Mouse (Mus musculus) C2C12 (cell line): ENCODE data around the gene Chrna7. TPM values are rescaled to one million over a fixed set of nuclear protein-coding genes. Genes with fewer than 3 reads are reported as not detected.

Experiments used
- H3K27me3 ChIP-seq: one replicate; pipeline ENCODE4 v1.6.1; 2011; ENCODE audit not compliant: control insufficient read depth, insufficient read depth, insufficient read length
- H3K36me3 ChIP-seq: one replicate; pipeline ENCODE4 v1.6.1; 2011; ENCODE audit not compliant: control insufficient read depth, insufficient read depth
- H3K4me3 ChIP-seq: one replicate; pipeline ENCODE4 v1.5.1; 2011; ENCODE audit warnings: mild to moderate bottlenecking, control low read depth; ENCODE audit not compliant: poor library complexity, insufficient read depth, severe bottlenecking
- H3K79me2 ChIP-seq: one replicate; pipeline ENCODE4 v1.6.1; 2011; ENCODE audit not compliant: control insufficient read depth, insufficient read depth
- H3K79me3 ChIP-seq: one replicate; pipeline ENCODE4 v1.6.1; 2011; ENCODE audit warnings: low read depth, control low read depth
- H3ac ChIP-seq: one replicate; pipeline ENCODE3; 2011; ENCODE audit warnings: low read depth; ENCODE audit not compliant: control insufficient read depth, insufficient read length
- CEBPB ChIP-seq: IDR thresholded peaks from one replicate; pipeline ENCODE4 v1.6.1; 2011; ENCODE audit warnings: low read depth, mild to moderate bottlenecking, control low read depth, moderate library complexity
- CTCF ChIP-seq: IDR thresholded peaks from one replicate; pipeline ENCODE4 v1.5.1; 2011; ENCODE audit not compliant: control insufficient read depth, insufficient read depth, insufficient read length
- FOSL1 ChIP-seq: IDR thresholded peaks from one replicate; pipeline ENCODE4 v1.8.0; 2011; ENCODE audit warnings: mild to moderate bottlenecking, low read length; ENCODE audit not compliant: poor library complexity, insufficient read depth, severe bottlenecking
- MAX ChIP-seq: IDR thresholded peaks from one replicate; pipeline ENCODE4 v1.6.1; 2011; ENCODE audit warnings: mild to moderate bottlenecking, control low read depth
- MYOD1 ChIP-seq: IDR thresholded peaks from one replicate; pipeline ENCODE4 v1.6.1; 2011; ENCODE audit warnings: low read depth; ENCODE audit not compliant: control insufficient read depth, insufficient read length
- MYOG ChIP-seq: IDR thresholded peaks from one replicate; pipeline ENCODE4 v1.6.1; 2011; ENCODE audit not compliant: control insufficient read depth, insufficient read length; ENCODE audit errors: extremely low read depth
- USF1 ChIP-seq: IDR thresholded peaks from one replicate; pipeline ENCODE4 v1.6.1; 2011; ENCODE audit warnings: low read depth, mild to moderate bottlenecking, control low read depth, moderate library complexity
- polyA plus RNA-seq: library from polyadenylated mRNA; unstranded; fragments of >200 nt; fragmentation: generic; extraction: Trizol; gene quantifications from one replicate; pipeline ENCODE4 v1.2.1, GENCODE M21; 2012; ENCODE audit warnings: missing spikeins

Chrna7 gene
- polyA plus RNA-seq, 1 experiment, result 0.04 TPM

- Histone ChIP-seq H3ac (no peak overlapping the region), H3K27me3 (no peaks in the 10 kb centered on the region), H3K4me3 (no peak overlapping the region), H3K79me2 (no peaks in the 10 kb centered on the region), H3K79me3 (no peaks in the 10 kb centered on the region), H3K36me3 (no peaks in the 10 kb centered on the region)
- TF ChIP-seq CEBPB, result no peak
- TF ChIP-seq MYOD1, result no peak
- no peak for TF ChIP-seq FOSL1
- TF ChIP-seq USF1, result no peak
- no peak for TF ChIP-seq MAX
- TF ChIP-seq CTCF, result no peak
- no peak for TF ChIP-seq MYOG
These were observed 5.2 kb downstream of the Chrna7 start for GRCm38 (mm10) chr7:63207137-63207536.

- H3K79me3 ChIP-seq, result no peaks in the 10 kb centered on the region
- TF ChIP-seq MYOD1 (no peak), MYOG (no peak), CTCF (no peak), USF1 (no peak), FOSL1 (no peak), MAX (no peak), CEBPB (no peak)
- no peak overlapping the region for H3ac ChIP-seq
- no peaks in the 10 kb centered on the region for H3K79me2 ChIP-seq
- no peaks in the 10 kb centered on the region for H3K36me3 ChIP-seq
- H3K27me3 ChIP-seq, result no peaks in the 10 kb centered on the region
- H3K4me3 ChIP-seq, result no peak overlapping the region
These were observed 16.8 kb downstream of the Chrna7 start for GRCm38 (mm10) chr7:63195560-63195959.

GRCm38 (mm10) chr7:63189647-63190534 is 22.5 kb downstream of the Chrna7 start:
- no peaks in the 10 kb centered on the region for H3K36me3 ChIP-seq
- no peaks in the 10 kb centered on the region for H3K27me3 ChIP-seq
- no peak overlapping the region for H3ac ChIP-seq
- no peaks in the 10 kb centered on the region for H3K79me2 ChIP-seq
- TF ChIP-seq MAX (no peak), FOSL1 (no peak), MYOD1 (no peak), CTCF (no peak), MYOG (no peak), USF1 (no peak), CEBPB (no peak)
- no peak overlapping the region for H3K4me3 ChIP-seq
- no peaks in the 10 kb centered on the region for H3K79me3 ChIP-seq

DNA sequence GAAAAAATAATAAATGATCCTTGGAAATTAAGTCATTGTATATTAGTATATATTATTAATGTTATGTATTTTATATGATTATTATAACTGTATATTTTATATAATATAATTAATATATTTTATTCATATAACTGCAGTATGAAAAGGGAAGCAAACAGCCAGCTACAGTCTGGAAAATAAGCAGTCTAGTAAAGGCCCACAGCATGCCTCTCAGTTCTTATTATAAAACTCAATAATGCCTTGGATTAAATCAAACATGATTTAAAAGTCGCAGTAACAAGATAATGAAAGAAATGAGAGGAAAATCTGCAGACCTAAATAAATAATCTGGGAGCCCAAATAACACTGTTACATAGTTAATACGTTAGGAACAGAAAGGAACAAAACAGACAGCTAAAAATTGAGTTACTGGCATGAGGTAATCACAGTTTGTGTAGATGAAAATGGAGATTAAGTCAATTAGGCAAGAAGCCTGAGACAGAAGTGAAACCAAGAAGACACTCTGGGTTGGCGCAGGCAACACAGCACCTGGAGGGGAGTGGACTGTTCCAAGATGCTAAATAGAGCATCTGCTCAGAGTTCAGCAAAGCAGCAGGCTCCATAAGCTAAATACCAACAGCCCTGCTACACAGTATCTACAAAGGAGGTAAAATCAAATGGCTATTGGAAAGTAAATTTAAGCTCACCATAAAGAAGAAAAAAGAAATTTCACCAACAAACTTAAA is 42.1 kb downstream of the Chrna7 start:
- Histone ChIP-seq H3K79me3 (no peaks in the 10 kb centered on the region), H3K4me3 (no peak overlapping the region), H3ac (no peak overlapping the region), H3K79me2 (no peaks in the 10 kb centered on the region), H3K36me3 (no peaks in the 10 kb centered on the region), H3K27me3 (no peaks in the 10 kb centered on the region)
- TF ChIP-seq MAX, result no peak
- TF ChIP-seq USF1, result no peak
- no peak for TF ChIP-seq FOSL1
- TF ChIP-seq CEBPB, result no peak
- TF ChIP-seq MYOD1, result no peak
- TF ChIP-seq CTCF, result no peak

DNA sequence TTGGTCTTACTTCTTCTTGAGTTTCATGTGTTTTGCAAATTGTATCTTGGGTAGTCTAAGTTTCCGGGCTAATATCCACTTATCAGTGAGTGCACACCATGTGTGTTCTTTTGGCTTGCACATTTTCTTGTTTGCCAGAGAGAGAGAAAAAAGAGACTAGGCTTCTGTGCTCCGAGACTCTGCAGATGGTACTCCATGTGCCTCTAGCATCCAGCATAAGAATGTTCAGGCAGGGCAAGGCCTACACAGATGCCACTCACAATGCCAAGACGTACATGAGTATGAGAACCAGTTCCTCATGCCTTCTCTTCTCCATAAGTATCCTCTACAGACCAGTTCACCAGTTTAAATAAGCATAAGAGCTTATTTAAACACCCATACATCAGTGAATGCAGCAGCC is 47.8 kb downstream of the Chrna7 start:
- TF ChIP-seq MYOG (no peak), USF1 (no peak), FOSL1 (no peak), MYOD1 (no peak), CTCF (no peak), CEBPB (no peak), MAX (no peak)
- H3K79me2 ChIP-seq, result no peaks in the 10 kb centered on the region
- no peak overlapping the region for H3K4me3 ChIP-seq
- H3K36me3 ChIP-seq, result no peaks in the 10 kb centered on the region
- H3K79me3 ChIP-seq, result no peaks in the 10 kb centered on the region
- no peak overlapping the region for H3ac ChIP-seq
- H3K27me3 ChIP-seq, result no peaks in the 10 kb centered on the region
